Mouse (Mus musculus): ENCODE data around the gene Tspan9.
A peak's percentile ranks its signal among the peaks of the same experiment; 100 is the strongest.

The Tspan9 gene

DNA sequence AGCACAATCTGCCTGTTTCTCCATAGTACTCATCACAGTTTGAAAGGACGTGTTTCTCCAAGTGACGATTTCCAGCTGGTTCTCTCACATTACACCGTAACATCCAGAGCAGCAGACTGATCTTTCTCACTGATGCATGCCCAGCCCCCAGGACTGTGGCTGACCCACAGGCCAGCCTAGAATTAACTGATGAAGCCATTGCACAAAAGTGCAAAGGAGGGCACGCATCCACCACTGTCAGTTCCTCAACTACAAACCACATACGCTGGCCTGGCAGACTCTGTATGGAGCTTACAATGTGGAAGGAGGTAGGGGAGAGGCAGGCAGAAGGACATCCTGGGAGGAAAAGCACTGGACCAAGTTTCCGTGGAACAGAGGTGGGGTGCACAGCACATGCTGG lies 101.6 kb downstream of the Tspan9 start:
- no peak for DNase-seq (ENCODE audit: extremely low read depth, low read depth, low spot score)

- no peak for DNase-seq (ENCODE audit: extremely low read depth, low read depth, low spot score)
Measured at GRCm38 (mm10) chr6:128039077-128039766, 104.2 kb downstream of the Tspan9 start.

- no peak for DNase-seq (ENCODE audit: extremely low read depth, low read depth, low spot score)
Measured at GRCm38 (mm10) chr6:128038568-128038967, 104.8 kb downstream of the Tspan9 start.

GRCm38 (mm10) chr6:128036597-128036996 lies 106.8 kb downstream of the Tspan9 start:
- DNase-seq (ENCODE audit: extremely low read depth, low read depth, low spot score): no peak

- no peak for DNase-seq (ENCODE audit: extremely low read depth, low read depth, low spot score)
Measured at GRCm38 (mm10) chr6:128035930-128036309, 107.5 kb downstream of the Tspan9 start.

- no peak for DNase-seq (ENCODE audit: extremely low read depth, low read depth, low spot score)
Measured at GRCm38 (mm10) chr6:128035250-128035929, 108.0 kb downstream of the Tspan9 start.

GRCm38 (mm10) chr6:128034317-128035249 lies 108.8 kb downstream of the Tspan9 start:
- no peak for DNase-seq (ENCODE audit: extremely low read depth, low read depth, low spot score)

DNA sequence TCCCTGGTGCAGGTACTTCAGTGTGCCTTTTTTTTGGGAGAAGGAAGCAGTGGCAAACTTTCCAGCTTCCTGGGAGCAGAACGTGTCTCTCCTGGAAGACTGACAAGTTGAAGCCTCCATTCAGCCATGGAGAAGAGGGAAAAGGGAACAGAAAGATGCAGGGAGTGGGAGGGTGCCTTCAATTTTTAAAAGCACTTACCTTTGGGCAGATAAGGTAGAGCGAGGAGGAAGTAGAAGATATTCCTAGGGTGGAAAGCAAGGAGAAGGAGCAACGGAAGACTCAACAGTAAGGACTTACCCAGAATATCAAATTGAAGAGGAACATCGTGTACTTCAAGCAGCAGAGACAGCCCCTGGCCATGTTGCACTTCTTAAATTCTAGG lies 109.5 kb downstream of the Tspan9 start:
- DNase-seq (ENCODE audit: extremely low read depth, low read depth, low spot score): peak; percentile 5

GRCm38 (mm10) chr6:128033172-128033867 lies 110.1 kb downstream of the Tspan9 start:
- DNase-seq (ENCODE audit: extremely low read depth, low read depth, low spot score): no peak

DNA sequence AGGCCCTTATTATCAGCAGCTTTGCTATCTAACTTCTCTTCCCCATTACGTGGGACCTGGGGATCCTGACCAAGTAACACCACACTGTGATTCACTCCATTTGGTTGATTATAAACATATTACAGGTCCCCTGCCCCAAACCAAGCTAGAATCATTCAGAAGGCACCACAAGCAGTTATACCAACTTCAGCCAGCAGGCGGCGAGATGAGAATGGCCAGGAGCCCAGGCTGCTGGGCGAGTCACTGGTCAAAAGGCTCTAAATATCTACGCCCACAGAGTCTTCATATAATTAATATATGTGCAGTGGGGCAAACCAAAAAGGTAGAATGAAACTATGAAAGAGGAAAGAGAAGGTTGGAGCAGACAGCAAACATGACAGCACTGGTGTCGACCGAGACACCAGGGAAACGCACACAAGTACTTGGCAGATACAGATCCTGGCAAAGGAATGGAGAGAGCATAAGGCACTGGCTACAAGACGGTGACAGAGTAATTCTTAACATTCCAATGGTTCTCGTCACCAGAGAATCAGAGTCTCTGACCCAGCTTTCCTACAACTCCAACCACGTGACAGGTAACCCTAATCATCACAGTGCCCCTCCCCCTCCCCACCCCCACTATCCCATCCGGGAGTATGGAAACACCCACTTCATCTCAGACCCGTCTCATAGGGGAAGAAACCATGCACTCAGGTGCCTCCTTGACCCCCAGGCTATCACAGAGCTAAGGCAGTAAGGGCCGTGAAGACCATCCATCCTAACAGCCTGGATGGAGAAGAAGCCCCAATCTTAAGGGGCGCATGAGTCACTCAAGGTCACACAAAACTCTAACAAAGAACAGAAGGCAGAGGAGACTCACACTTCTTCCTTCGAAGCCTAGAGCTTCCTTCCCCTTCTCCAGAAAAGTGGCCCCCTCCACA lies 110.9 kb downstream of the Tspan9 start:
- no peak for DNase-seq (ENCODE audit: extremely low read depth, low read depth, low spot score)

DNA sequence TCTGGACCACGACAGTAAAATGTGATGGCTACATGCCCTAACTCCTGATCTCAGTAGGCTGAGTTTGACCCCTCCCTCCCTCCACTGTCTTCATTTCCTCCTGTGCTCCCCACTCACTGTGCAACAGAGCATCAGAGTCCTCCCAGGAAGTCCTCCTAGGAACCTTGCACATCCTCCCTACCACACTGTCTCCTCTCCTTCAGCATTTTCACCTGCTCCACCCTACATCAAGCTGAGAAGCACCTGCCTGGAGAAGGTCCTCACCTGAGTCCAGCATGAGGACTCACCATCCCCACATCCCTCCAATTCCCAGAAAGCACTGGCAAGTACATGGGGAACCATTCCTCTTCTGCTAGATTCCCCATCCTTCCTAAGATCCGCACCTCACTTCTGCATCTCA lies 111.8 kb downstream of the Tspan9 start:
- DNase-seq (ENCODE audit: extremely low read depth, low read depth, low spot score): no peak

DNA sequence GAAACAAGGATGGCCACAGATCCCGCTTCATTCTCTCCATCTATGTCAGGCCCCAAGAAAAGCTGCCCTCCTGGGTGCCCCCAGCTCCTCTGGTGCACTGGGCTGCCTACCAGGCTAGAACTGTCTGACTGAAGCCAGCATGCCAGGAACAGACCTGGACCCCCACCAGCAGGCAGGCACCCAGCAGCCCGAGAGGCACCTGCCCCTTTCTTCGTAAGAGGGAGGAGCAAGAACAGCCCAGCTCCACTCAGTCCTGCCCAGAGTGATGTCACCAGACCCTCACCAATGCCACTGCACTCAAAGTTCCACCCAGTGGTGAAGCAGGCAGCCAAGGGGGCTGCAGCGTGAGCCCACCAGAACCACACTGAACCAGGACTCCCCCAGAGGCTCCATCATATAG lies 112.3 kb downstream of the Tspan9 start:
- no peak for DNase-seq (ENCODE audit: extremely low read depth, low read depth, low spot score)

DNA sequence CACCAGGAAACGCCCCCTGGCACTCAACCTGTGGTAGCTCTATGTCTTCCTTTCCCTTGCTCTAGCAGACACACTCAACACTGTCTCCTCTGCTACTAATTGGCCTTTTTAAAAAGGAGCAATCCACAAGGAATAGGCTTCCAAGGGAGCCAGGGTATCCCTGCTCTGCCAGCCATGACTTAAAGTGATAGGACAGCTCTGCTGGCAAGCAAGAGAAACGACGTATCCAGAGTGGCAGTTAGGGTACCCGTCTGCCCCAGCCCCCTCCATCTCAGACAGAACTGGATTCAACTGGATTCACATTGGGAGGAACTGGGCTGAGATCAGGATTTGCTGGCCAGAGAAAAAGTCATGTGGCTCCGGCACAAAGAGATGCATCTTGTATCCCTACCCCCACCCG lies 112.9 kb downstream of the Tspan9 start:
- DNase-seq (ENCODE audit: extremely low read depth, low read depth, low spot score): no peak

GRCm38 (mm10) chr6:128029517-128030348 lies 113.7 kb downstream of the Tspan9 start:
- no peak for DNase-seq (ENCODE audit: extremely low read depth, low read depth, low spot score)

DNA sequence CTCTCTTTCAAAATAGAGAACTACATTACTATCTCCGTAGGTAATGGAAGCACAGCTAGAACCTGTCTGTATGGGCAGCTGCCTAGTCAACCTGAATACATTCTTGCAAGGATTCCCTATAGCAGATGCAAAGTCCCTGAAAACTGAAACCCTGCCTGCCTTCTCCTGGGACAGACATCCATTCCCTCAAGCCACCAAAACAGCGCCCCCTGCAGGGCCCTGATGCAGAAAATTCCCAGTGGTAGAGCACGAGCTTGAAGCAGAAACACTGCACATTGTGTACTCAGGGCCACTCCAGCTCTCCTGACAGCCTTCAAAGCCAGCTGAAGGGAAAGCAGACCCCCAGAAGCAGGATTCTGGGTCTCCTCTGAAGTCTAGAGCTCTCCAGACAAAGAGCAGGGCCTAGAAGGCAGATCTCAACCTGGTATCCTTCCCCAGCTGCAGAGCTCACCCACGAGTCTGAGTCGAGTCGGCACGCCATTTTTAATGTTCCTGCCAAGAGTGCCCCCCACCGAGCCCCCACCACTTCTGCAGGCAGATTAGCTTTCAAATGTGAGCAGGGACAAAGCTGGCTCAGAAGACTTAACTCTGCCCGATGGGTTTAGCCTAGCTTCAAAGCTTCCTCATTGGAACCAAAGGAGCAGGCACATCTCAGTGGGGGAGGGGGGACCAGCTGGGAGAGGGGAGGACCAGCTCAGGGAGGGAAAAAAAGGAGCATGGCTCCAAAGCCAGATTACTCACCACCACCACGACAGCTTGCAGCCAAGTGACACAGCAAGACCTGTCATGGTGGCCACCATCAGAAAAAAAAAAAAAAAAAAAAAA lies 115.1 kb downstream of the Tspan9 start:
- DNase-seq (ENCODE audit: extremely low read depth, low read depth, low spot score): no peak

GRCm38 (mm10) chr6:128025997-128026396 lies 117.4 kb downstream of the Tspan9 start:
- DNase-seq (ENCODE audit: extremely low read depth, low read depth, low spot score): no peak

GRCm38 (mm10) chr6:128025581-128025980 lies 117.8 kb downstream of the Tspan9 start:
- no peak for DNase-seq (ENCODE audit: extremely low read depth, low read depth, low spot score)

GRCm38 (mm10) chr6:128022207-128022606 lies 121.2 kb downstream of the Tspan9 start:
- no peak for DNase-seq (ENCODE audit: extremely low read depth, low read depth, low spot score)

GRCm38 (mm10) chr6:128021931-128022202 lies 121.5 kb downstream of the Tspan9 start:
- no peak for DNase-seq (ENCODE audit: extremely low read depth, low read depth, low spot score)

Measured in fat pad, adult 2 months (tissue).